In the genomic region with DNA sequence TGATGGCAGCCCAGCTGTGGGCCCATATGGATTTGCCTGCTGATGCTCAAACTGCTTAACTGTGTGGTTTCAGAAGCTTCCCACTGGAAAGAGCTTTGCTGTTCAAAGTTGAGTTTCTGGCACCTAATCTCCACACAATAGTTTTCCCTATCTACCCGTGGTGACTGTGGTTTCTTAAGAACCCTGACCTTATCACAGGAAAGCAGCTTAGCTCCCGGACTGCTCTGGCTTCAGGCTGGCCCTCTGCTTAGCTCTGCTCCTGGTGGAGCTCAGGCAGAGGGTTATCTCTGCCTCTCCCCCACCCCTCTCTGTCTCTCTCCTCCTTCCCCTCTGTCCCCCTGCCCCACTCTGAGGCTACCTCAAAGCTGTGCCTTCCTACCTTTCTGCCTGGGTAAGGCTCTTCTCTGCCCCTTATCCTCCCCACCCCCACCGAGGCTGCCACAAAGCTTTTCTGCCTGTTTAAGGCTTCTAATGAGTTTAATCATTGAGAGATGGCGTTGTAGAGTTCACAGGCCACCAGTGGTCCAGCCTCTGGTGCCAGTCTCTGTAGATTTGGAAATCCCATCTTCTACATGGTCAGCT, we compare ENCODE assay signal across 12 mouse cellular contexts. TPM values are rescaled to one million over a fixed set of nuclear protein-coding genes. Genes with fewer than 3 reads are reported as not detected.
DNase-seq lines count a peak whose midpoint lies in the region; ATAC-seq lines count a peak whose summit lies in the region.
"Had no signal": no experiment of that assay in that cellular context is flagged by ENCODE, and none has a peak within 500 bp of the region (broad histone marks: within the 10 kb centered on the region; RNA-seq: fewer than 3 reads in every experiment).

No protein-coding gene starts in this region.

- DNase-seq in heart, postnatal 4 days, result no peak
- DNase-seq in liver, embryonic 11.5 days (ENCODE audit: low spot score), result no peak
- DNase-seq in yolk sac, embryonic 10.5 days (ENCODE audit: low spot score), result peak; percentile 43
- no peak for DNase-seq in gastrocnemius, postnatal 14 days
- DNase-seq in left cerebral cortex, postnatal 10 days (ENCODE audit: extremely low spot score in 1 of 2, low spot score in 2 of 2), result no peak
- DNase-seq: layer of hippocampus, adult 9-11 months had no signal

- ATAC-seq in heart, embryonic 12.5 days (ENCODE audit: insufficient number of reproducible peaks, low FRiP score), result peak; percentile 88
- ATAC-seq in midbrain, embryonic 12.5 days (ENCODE audit: low FRiP score, low read depth), result 0 out of 2 replicates have a peak, but pooled peaks have one; percentile 28
- no peak for ATAC-seq in midbrain, embryonic 15.5 days (replicated peaks)
- ATAC-seq in liver, embryonic 11.5 days (replicated peaks; ENCODE audit: low FRiP score), result peak; percentile 97

- H3K27me3 ChIP-seq in heart, embryonic 12.5 days (replicated peaks), result no peaks in the 10 kb centered on the region
- no peaks in the 10 kb centered on the region for H3K27me3 ChIP-seq in midbrain, embryonic 12.5 days
- H3K27me3 ChIP-seq in midbrain, embryonic 15.5 days (replicated peaks), result no peaks in the 10 kb centered on the region
- H3K27me3 ChIP-seq in liver, embryonic 11.5 days (replicated peaks; ENCODE audit: control insufficient read depth, insufficient read depth, low read length), result no peaks in the 10 kb centered on the region
- H3K27me3 ChIP-seq: embryonic facial prominence, embryonic 12.5 days had no signal

- H3K9me3 ChIP-seq in heart, embryonic 12.5 days (replicated peaks), result no peaks in the 10 kb centered on the region
- H3K9me3 ChIP-seq in midbrain, embryonic 12.5 days, result no peaks in the 10 kb centered on the region
- no peaks in the 10 kb centered on the region for H3K9me3 ChIP-seq in midbrain, embryonic 15.5 days
- no peaks in the 10 kb centered on the region for H3K9me3 ChIP-seq in liver, embryonic 11.5 days (ENCODE audit: control insufficient read depth, low read length)
- H3K9me3 ChIP-seq: embryonic facial prominence, embryonic 12.5 days had no signal

- peak overlapping the region; percentile 42; the same call in 1 of the 2 replicates for H3K4me2 ChIP-seq in heart, embryonic 12.5 days
- no peak overlapping the region for H3K4me2 ChIP-seq in midbrain, embryonic 12.5 days (replicated peaks)
- H3K4me2 ChIP-seq in midbrain, embryonic 15.5 days, result no peak overlapping the region
- H3K4me2 ChIP-seq in liver, embryonic 11.5 days, result peak overlapping the region; percentile 54
- H3K4me2 ChIP-seq: embryonic facial prominence, embryonic 12.5 days had no signal

- H3K36me3 ChIP-seq in heart, embryonic 12.5 days, result peaks cover 69% of the 10 kb centered on the region
- peaks cover 86% of the 10 kb centered on the region for H3K36me3 ChIP-seq in midbrain, embryonic 12.5 days
- peaks cover 13% of the 10 kb centered on the region for H3K36me3 ChIP-seq in midbrain, embryonic 15.5 days (replicated peaks)
- peaks cover 26% of the 10 kb centered on the region; the same call in 1 of the 2 replicates for H3K36me3 ChIP-seq in liver, embryonic 11.5 days (ENCODE audit: control insufficient read depth, insufficient read depth, low read length)

- H3K4me1 ChIP-seq in heart, embryonic 12.5 days (replicated peaks), result peaks cover 45% of the 10 kb centered on the region
- H3K4me1 ChIP-seq in midbrain, embryonic 12.5 days, result peaks cover 22% of the 10 kb centered on the region
- H3K4me1 ChIP-seq in midbrain, embryonic 15.5 days, result peaks cover 32% of the 10 kb centered on the region
- peaks cover 57% of the 10 kb centered on the region for H3K4me1 ChIP-seq in liver, embryonic 11.5 days (replicated peaks; ENCODE audit: control insufficient read depth, insufficient read depth, low read length)

- intact Hi-C loops in gastrocnemius, postnatal 14 days (cut with DNase I; ENCODE audit: low total_unique reads), result no loop called here
- intact Hi-C loops in left cerebral cortex, postnatal 10 days (cut with DNase I), result no loop called here

- no peak overlapping the region for H3K4me3 ChIP-seq in heart, embryonic 12.5 days
- no peak overlapping the region for H3K4me3 ChIP-seq in midbrain, embryonic 12.5 days
- H3K4me3 ChIP-seq in midbrain, embryonic 15.5 days, result no peak overlapping the region
- H3K4me3 ChIP-seq in liver, embryonic 11.5 days (ENCODE audit: low read depth, low read length), result no peak overlapping the region
- H3K4me3 ChIP-seq: embryonic facial prominence, embryonic 12.5 days; myocyte had no signal

- WGBS in heart, embryonic 12.5 days, result 22% methylated on average over 4 of the region's 4 CpGs
- 43% methylated on average over 4 of the region's 4 CpGs for WGBS in midbrain, embryonic 12.5 days
- WGBS in midbrain, embryonic 15.5 days, result 42% methylated on average over 4 of the region's 4 CpGs
- WGBS in liver, embryonic 11.5 days, result 39% methylated on average over 4 of the region's 4 CpGs

- H3K9ac ChIP-seq in heart, embryonic 12.5 days, result no peak overlapping the region; the same call in 1 of the 2 replicates
- no peak overlapping the region for H3K9ac ChIP-seq in midbrain, embryonic 12.5 days (replicated peaks)
- H3K9ac ChIP-seq in midbrain, embryonic 15.5 days, result no peak overlapping the region
- peak overlapping the region; percentile 44; the same call in 1 of the 2 replicates for H3K9ac ChIP-seq in liver, embryonic 11.5 days (ENCODE audit: low read depth, low read length)
- H3K9ac ChIP-seq: embryonic facial prominence, embryonic 12.5 days had no signal

- peak overlapping the region; percentile 73 for H3K27ac ChIP-seq in heart, embryonic 12.5 days (ENCODE audit: poor library complexity, severe bottlenecking)
- H3K27ac ChIP-seq in midbrain, embryonic 12.5 days (replicated peaks), result 0 out of 2 replicates have a peak overlapping the region, but pooled peaks have one; percentile 20
- no peak overlapping the region for H3K27ac ChIP-seq in midbrain, embryonic 15.5 days
- peak overlapping the region; percentile 88 for H3K27ac ChIP-seq in liver, embryonic 11.5 days (ENCODE audit: low read depth, low read length)
- H3K27ac ChIP-seq: embryonic facial prominence, embryonic 12.5 days had no signal

RNA-seq across cellular contexts. Expression of gene Mthfr, which starts 7.7 kb away (rescaled TPM):
- polyA plus RNA-seq in heart, embryonic 12.5 days (2016; fragmentation: Nextera tagmentation; extraction: Ambion mirVana), result 15.5 and 17.0 TPM in 2 replicates
- total RNA-seq in heart, postnatal 4 days (2021), result 10 to 100 TPM; 14.1 to 14.3 TPM
- polyA plus RNA-seq in midbrain, embryonic 12.5 days (2016; fragmentation: Nextera tagmentation; extraction: Ambion mirVana), result 44.5 and 44.8 TPM in 2 replicates
- 23.2 and 24.8 TPM in 2 replicates for polyA plus RNA-seq in midbrain, embryonic 15.5 days (2015; fragmentation: Nextera tagmentation; extraction: Ambion mirVana)
- polyA plus RNA-seq in liver, embryonic 11.5 days (2014; fragmentation: Nextera tagmentation; extraction: Ambion mirVana), result 15.5 and 16.1 TPM in 2 replicates
- total RNA-seq in gastrocnemius, postnatal 14 days (2021), result 10 to 100 TPM; 12.0 to 12.3 TPM
- total RNA-seq in left cerebral cortex, postnatal 10 days (2021), result 10 to 100 TPM; 21.7 to 22.6 TPM

RNA-seq across cellular contexts. Expression of gene Clcn6, which starts 7.9 kb away (rescaled TPM):
- 7.8 and 9.3 TPM in 2 replicates for polyA plus RNA-seq in heart, embryonic 12.5 days (2016; fragmentation: Nextera tagmentation; extraction: Ambion mirVana)
- total RNA-seq in heart, postnatal 4 days (2021), result 10 to 100 TPM; 15.8 to 16.3 TPM
- polyA plus RNA-seq in midbrain, embryonic 12.5 days (2016; fragmentation: Nextera tagmentation; extraction: Ambion mirVana), result 26.9 and 29.7 TPM in 2 replicates
- polyA plus RNA-seq in midbrain, embryonic 15.5 days (2015; fragmentation: Nextera tagmentation; extraction: Ambion mirVana), result 36.2 and 38.0 TPM in 2 replicates
- polyA plus RNA-seq in liver, embryonic 11.5 days (2014; fragmentation: Nextera tagmentation; extraction: Ambion mirVana), result 2.0 and 2.4 TPM in 2 replicates
- 1 to 10 TPM; 4.7 to 5.4 TPM for total RNA-seq in gastrocnemius, postnatal 14 days (2021)
- total RNA-seq in left cerebral cortex, postnatal 10 days (2021), result 10 to 100 TPM; 66.8 to 69.0 TPM

RNA-seq across cellular contexts. Expression of gene Agtrap, which starts 41.3 kb away (rescaled TPM):
- polyA plus RNA-seq in heart, embryonic 12.5 days (2016; fragmentation: Nextera tagmentation; extraction: Ambion mirVana), result 18.9 and 19.8 TPM in 2 replicates
- 10 to 100 TPM; 24.8 to 27.4 TPM for total RNA-seq in heart, postnatal 4 days (2021)
- polyA plus RNA-seq in midbrain, embryonic 12.5 days (2016; fragmentation: Nextera tagmentation; extraction: Ambion mirVana), result 11.2 and 11.9 TPM in 2 replicates
- 5.5 and 6.4 TPM in 2 replicates for polyA plus RNA-seq in midbrain, embryonic 15.5 days (2015; fragmentation: Nextera tagmentation; extraction: Ambion mirVana)
- 18.3 and 20.9 TPM in 2 replicates for polyA plus RNA-seq in liver, embryonic 11.5 days (2014; fragmentation: Nextera tagmentation; extraction: Ambion mirVana)
- 10 to 100 TPM; 12.3 to 14.7 TPM for total RNA-seq in gastrocnemius, postnatal 14 days (2021)
- 1 to 10 TPM; 3.6 to 4.3 TPM for total RNA-seq in left cerebral cortex, postnatal 10 days (2021)

RNA-seq across cellular contexts. Expression of gene Nppa, which starts 46.0 kb away (rescaled TPM):
- 5,688 and 5,948 TPM in 2 replicates for polyA plus RNA-seq in heart, embryonic 12.5 days (2016; fragmentation: Nextera tagmentation; extraction: Ambion mirVana)
- total RNA-seq in heart, postnatal 4 days (2021), result 1,000 to 10,000 TPM; 1,585 to 1,953 TPM
- 1.0 and 2.8 TPM in 2 replicates for polyA plus RNA-seq in midbrain, embryonic 12.5 days (2016; fragmentation: Nextera tagmentation; extraction: Ambion mirVana)
- 3.6 and 6.4 TPM in 2 replicates for polyA plus RNA-seq in midbrain, embryonic 15.5 days (2015; fragmentation: Nextera tagmentation; extraction: Ambion mirVana)
- 7.2 and 32.9 TPM in 2 replicates for polyA plus RNA-seq in liver, embryonic 11.5 days (2014; fragmentation: Nextera tagmentation; extraction: Ambion mirVana)
- total RNA-seq in gastrocnemius, postnatal 14 days (2021), result not detected
- 1 to 10 TPM in 1 of 2 experiments, under 1 TPM in 1; 0.97 to 1.6 TPM for total RNA-seq in left cerebral cortex, postnatal 10 days (2021)
- total RNA-seq: liver, adult 2 months had no signal
- polyA plus RNA-seq: liver, adult 2 months; myocyte had no signal

Comparison
In these comparisons a context has a peak if more than half of its experiments do, and no peak if none do; other contexts are left out.
1. H3K4me2 ChIP-seq: peak in heart, embryonic 12.5 days (single experiment) and liver, embryonic 11.5 days (single experiment); none in midbrain, embryonic 12.5 days (single experiment) and midbrain, embryonic 15.5 days (single experiment).